Mouse (Mus musculus): Measurements from ENCODE around the gene Ssx2ip. TPM values are rescaled to one million over a fixed set of nuclear protein-coding genes. Genes with fewer than 3 reads are reported as not detected.
"Not testable (repeated sequence)": the region's sequence is repeated elsewhere in the genome, so short reads cannot be mapped to it uniquely, and the experiment has no call there.

The Ssx2ip gene
- total RNA-seq, 2 experiments from 2014 or later: 80.7 to 81.5 TPM

GRCm38 (mm10) chr3:146399203-146399602, 5.2 kb upstream of the Ssx2ip start:
- intact Hi-C loops (cut with DNase I): no loop called here
- DNase-seq: no peak

- no peak for DNase-seq
- intact Hi-C loops (cut with DNase I): loop anchor here (10.0 kb wide), 1 partner anchor 59 kb away; no protein-coding TSS in a partner anchor
Measured at GRCm38 (mm10) chr3:146403770-146404169, 672 bp upstream of the Ssx2ip start.

GRCm38 (mm10) chr3:146405213-146406006, 968 bp downstream of the Ssx2ip start:
- no peak for DNase-seq
- intact Hi-C loops (cut with DNase I): loop anchor here (10.0 kb wide), 1 partner anchor 61 kb away; no protein-coding TSS in a partner anchor

DNA sequence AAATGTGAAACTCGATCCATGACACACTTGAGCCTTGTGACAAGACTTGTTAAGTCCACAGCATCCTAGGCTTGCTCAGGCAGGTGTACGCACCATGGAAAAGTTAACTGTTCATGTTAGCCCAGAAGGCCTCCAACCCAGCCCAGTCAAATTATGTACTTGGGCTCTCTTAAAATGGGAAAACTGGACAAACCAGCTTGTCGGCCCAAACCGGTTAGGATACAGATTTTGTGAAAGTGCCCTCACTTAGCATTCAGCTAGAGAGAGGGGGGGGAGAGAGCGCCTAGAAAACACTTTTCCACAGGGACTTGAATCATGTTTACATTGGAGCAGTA, 1.5 kb downstream of the Ssx2ip start:
- DNase-seq: no peak
- intact Hi-C loops (cut with DNase I): loop anchor here (10.0 kb wide), 1 partner anchor 61 kb away; no protein-coding TSS in a partner anchor

- intact Hi-C loops (cut with DNase I): loop anchor here (10.0 kb wide), 1 partner anchor 62 kb away; no protein-coding TSS in a partner anchor
Measured at GRCm38 (mm10) chr3:146407086-146407721, 2.8 kb downstream of the Ssx2ip start.

GRCm38 (mm10) chr3:146410114-146410513, 5.7 kb downstream of the Ssx2ip start:
- intact Hi-C loops (cut with DNase I): no loop called here
- DNase-seq: no peak

More at GRCm38 (mm10) chr3:146407086-146407721, 2.8 kb downstream of the Ssx2ip start:
- no peak for DNase-seq

- DNase-seq: peak; percentile 25
- intact Hi-C loops (cut with DNase I): no loop called here
Measured at GRCm38 (mm10) chr3:146412008-146412407, 7.6 kb downstream of the Ssx2ip start.

DNA sequence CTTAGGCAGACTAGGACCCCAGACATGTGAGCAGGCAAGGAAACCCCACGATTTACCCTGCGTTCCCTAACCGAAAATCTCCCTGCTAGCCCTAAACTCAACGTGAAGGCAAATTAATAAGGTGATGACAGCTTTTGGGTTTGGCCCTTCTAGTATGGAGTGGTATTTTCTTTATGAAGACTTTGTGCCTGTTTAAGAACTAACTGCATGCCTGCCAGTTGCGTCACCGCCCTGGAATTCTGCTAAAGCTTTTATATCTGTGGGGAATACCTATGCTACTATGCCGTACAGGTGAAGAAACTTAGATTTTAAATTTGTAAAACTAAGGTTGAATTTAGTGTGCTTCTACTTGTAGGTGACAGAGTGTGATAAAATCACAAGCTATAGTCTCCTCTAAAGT, 8.0 kb downstream of the Ssx2ip start:
- intact Hi-C loops (cut with DNase I): no loop called here
- DNase-seq: no peak

GRCm38 (mm10) chr3:146413016-146413415, 8.6 kb downstream of the Ssx2ip start:
- DNase-seq: no peak
- intact Hi-C loops (cut with DNase I): no loop called here

DNA sequence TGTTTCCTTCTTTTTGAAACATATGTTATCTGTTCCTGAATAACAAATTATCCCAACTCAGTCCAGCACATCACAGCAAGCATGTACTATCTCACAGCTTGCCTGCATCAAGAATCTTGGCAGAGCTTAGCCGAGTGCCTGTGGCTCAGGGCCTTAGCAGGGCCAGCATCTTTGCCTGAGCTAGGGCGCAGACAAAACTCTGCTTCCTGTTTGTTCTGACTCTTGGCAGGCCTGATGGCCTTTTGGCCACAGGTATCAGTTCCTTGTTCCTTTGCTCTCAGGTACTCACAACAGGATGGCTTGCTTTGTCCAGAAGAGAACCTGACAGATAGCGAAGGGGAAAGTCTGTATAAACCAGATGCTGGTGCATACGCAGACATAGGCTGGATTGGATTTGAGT, 9.6 kb downstream of the Ssx2ip start:
- intact Hi-C loops (cut with DNase I): no loop called here
- no peak for DNase-seq

DNA sequence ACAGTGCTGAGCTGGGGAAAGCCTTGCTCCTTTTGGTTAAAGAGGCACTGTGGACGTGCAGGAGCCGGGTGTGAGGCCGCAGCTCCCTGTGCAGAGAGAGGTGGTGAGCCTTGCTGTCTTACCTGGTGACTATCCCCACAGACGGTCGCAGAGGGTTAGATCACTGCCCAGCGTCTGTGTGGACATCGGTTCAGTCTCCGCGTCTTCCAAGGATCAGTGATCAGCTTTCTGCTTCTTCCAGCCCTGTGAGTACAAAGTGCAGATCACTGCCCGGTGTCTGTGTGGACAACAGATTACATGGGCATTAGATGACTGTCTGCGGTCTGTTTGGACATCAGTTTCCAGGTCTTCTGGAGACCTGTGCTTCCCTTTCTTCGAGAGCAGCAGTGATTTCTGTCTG, 10.1 kb downstream of the Ssx2ip start:
- DNase-seq: no peak
- intact Hi-C loops (cut with DNase I): no loop called here

GRCm38 (mm10) chr3:146417873-146418272, 13.4 kb downstream of the Ssx2ip start:
- intact Hi-C loops (cut with DNase I): no loop called here
- no peak for DNase-seq

GRCm38 (mm10) chr3:146418901-146419300, 14.5 kb downstream of the Ssx2ip start:
- no peak for DNase-seq
- intact Hi-C loops (cut with DNase I): no loop called here

DNA sequence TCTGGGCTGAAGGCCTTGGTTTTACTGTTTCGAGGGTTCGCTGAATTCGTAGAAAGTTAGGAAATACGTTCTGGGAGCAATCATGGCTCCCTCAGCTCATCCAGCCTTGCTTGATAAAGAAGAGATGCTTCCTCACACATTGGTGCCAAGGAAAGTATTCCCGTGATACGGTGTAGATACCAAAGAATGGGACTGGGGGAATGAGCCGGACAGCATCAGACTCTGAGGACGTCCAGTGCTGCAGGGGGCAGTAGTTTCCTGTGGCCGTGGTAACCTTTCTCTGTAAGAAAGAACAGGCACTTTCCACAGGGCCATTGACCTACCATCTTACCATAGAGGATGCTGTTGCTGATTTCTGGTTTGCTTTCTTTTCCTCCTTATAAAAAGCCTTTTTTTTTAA, 15.1 kb downstream of the Ssx2ip start:
- intact Hi-C loops (cut with DNase I): no loop called here
- no peak for DNase-seq

DNA sequence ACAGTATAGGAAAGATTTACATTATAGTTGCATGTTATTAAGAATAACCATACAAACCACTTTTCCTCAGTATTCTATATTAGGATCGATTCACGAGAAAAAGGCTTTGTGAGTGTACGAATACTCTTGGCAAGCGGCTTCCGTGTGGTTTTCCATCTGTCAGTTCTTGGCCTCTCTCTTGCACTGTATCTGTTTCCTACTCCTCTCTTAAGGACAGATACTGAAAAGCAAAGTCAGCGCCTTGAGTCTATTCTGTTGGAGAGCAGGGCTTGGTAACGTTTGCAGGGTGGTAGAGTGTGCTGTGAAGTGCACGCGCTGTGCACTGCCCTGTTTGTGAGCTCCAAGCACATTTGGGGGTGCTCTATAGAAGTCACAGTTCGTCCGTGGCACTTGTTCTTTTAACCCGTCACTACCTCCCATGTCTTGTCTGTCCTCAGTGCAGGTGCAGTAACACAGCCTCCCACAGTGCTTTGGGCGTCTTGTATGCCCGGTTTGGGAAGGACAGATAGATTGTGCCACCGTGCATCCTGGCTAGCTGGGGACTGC, 15.6 kb downstream of the Ssx2ip start:
- no peak for DNase-seq
- intact Hi-C loops (cut with DNase I): no loop called here

DNA sequence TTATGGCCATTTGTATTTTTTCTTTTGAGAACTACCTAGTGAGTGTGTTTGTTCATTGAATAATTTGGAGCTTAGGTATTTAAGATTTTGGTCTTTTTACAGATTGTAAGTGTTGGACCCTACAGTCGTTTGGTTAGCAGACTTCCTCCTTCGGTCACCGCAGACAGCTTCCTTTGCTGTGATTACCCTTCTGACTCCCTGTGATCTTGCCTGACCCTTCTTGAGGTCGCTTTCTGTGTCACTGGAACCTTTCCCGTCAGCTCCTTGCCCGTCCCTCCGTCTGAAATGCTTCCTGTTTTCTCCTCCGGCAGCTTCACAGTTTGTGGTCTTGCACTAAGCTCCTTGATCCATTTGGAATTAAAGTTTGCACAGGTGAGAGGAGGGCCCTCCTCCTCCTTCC, 17.3 kb downstream of the Ssx2ip start:
- intact Hi-C loops (cut with DNase I): no loop called here
- DNase-seq: no peak

- intact Hi-C loops (cut with DNase I): no loop called here
- DNase-seq: no peak
Measured at GRCm38 (mm10) chr3:146423710-146424109, 19.3 kb downstream of the Ssx2ip start.

- intact Hi-C loops (cut with DNase I): no loop called here
- DNase-seq: no peak
Measured at GRCm38 (mm10) chr3:146424306-146424900, 20.0 kb downstream of the Ssx2ip start.

DNA sequence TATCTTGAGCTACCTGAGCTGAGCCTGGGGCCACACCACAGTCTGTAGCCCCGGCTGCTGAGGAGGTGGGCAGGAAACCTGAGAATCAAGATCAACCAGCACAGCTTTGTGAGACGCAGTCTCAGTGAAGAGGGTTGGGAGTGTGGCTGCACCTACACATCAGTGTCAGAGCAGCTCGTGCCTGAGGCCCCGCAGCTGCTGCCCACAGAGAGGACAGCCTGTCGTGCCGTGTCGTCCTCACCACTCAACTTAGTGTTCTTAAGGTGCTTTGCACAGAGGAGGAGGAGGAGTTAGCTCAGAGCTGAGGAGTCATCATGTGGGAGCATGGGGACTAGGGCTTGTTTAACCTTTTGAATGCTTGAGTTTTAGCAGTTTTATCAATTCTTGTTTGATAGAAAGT, 21.5 kb downstream of the Ssx2ip start:
- intact Hi-C loops (cut with DNase I): no loop called here

DNA sequence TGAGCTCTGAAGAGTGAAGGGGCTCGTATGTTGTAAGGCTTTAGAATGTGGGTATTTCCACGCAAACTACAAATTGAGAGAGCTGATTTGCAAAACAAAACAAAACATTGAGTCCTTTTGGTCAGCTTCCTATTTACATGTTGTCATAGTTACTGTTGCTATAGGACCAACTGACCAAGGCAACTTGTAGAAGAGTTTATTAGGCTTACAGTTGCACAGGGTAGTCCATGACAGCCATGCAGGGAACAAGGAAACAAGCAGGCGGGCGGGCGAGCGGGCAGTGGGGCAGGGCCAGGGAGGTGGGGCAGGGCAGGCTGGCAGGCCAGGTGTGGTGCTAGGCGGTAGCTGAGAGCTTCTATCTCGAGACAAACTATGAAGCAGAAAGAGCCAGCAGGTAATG, 22.0 kb downstream of the Ssx2ip start:
- intact Hi-C loops (cut with DNase I): no loop called here
- no peak for DNase-seq

More for the DNA sequence above, 21.5 kb downstream of the Ssx2ip start:
- no peak for DNase-seq

- intact Hi-C loops (cut with DNase I); DNase-seq: not testable (repeated sequence)
Measured at GRCm38 (mm10) chr3:146433063-146433462, 28.6 kb downstream of the Ssx2ip start.

All from left cerebral cortex, postnatal 4 days (tissue).